Mouse (Mus musculus) adrenal gland, postnatal 4 days (tissue): ENCODE data around the gene Cd3d. TPM values are rescaled to one million over a fixed set of nuclear protein-coding genes. Genes with fewer than 3 reads are reported as not detected.

ENCODE experiments used
- total RNA-seq, 2 experiments: library from RNA; stranded (reverse); gene quantifications; 2 replicates each; pipeline ENCODE4 v1.2.3; 2021

Cd3d gene
- total RNA-seq, 2 experiments from 2014 or later: 0.87 TPM; not detected in 1

Other genes with a start within 250 kb of the Cd3d start
- 10 to 100 TPM; 58.5 to 76.1 TPM for gene Phldb1, start 246.6 kb upstream of the Cd3d start, total RNA-seq
- gene Arcn1, start 213.9 kb upstream of the Cd3d start, total RNA-seq: 100 to 1,000 TPM; 157 to 158 TPM
- 100 to 1,000 TPM; 122 to 127 TPM for gene Ift46, start 213.9 kb upstream of the Cd3d start, total RNA-seq
- 1 to 10 TPM; 8.6 to 9.5 TPM for gene Tmem25, start 182.5 kb upstream of the Cd3d start, total RNA-seq
- gene Ttc36, start 178.7 kb upstream of the Cd3d start, total RNA-seq: 10 to 100 TPM; 26.5 to 40.4 TPM
- gene Kmt2a, start 100.5 kb upstream of the Cd3d start, total RNA-seq: 10 to 100 TPM; 38.2 to 40.3 TPM
- gene Atp5l, start 61.0 kb upstream of the Cd3d start, total RNA-seq: 100 to 1,000 TPM; 458 to 535 TPM
- gene Ube4a, start 16.2 kb upstream of the Cd3d start, total RNA-seq: 10 to 100 TPM; 81.6 to 90.5 TPM
- gene Cd3g, start 1.4 kb upstream of the Cd3d start, total RNA-seq: under 1 TPM in 1 of 2 experiments, not detected in 1; 0.76 TPM
- under 1 TPM in 1 of 2 experiments, not detected in 1; 0.93 TPM for gene Cd3e, start 27.8 kb downstream of the Cd3d start, total RNA-seq
- gene Mpzl2, start 58.0 kb downstream of the Cd3d start, total RNA-seq: 1 to 10 TPM; 7.2 to 7.4 TPM
- gene Mpzl3, start 73.4 kb downstream of the Cd3d start, total RNA-seq: 1 to 10 TPM; 3.6 to 5.1 TPM
- gene Jaml, start 97.4 kb downstream of the Cd3d start, total RNA-seq: 1 to 10 TPM; 1.2 to 1.6 TPM
- gene Scn2b, start 136.0 kb downstream of the Cd3d start, total RNA-seq: 1 to 10 TPM; 6.6 to 7.9 TPM
- 1 to 10 TPM; 2.6 to 3.0 TPM for gene Scn4b, start 156.6 kb downstream of the Cd3d start, total RNA-seq
- under 1 TPM in 1 of 2 experiments, not detected in 1; 0.17 TPM for gene BC049352, start 200.2 kb downstream of the Cd3d start, total RNA-seq
- gene Tmprss4, start 222.3 kb downstream of the Cd3d start, total RNA-seq: under 1 TPM in 1 of 2 experiments, not detected in 1; 0.50 TPM